Mouse (Mus musculus) layer of hippocampus, adult 2 months (tissue): ENCODE measurements around the gene Fbxo6. TPM values are rescaled to one million over a fixed set of nuclear protein-coding genes. Genes with fewer than 3 reads are reported as not detected.
A peak's percentile ranks its signal among the peaks of the same experiment; 100 is the strongest.

Experiments used
- DNase-seq, 2 experiments: peaks; one replicate each; pipeline ENCODE4 v3.0.0; 2022; ENCODE audit warnings: low spot score in 2 of 2
- H3K27ac ChIP-seq: fragments of 200-600 bp; 2 replicates; pipeline ENCODE4 v1.8.1; 2022
- H3K4me3 ChIP-seq: fragments of 200-600 bp; 2 replicates; pipeline ENCODE4 v1.8.1; 2022; ENCODE audit warnings: mild to moderate bottlenecking
- CTCF ChIP-seq: fragments of 200-600 bp; conservative IDR thresholded peaks from 2 replicates; pipeline ENCODE4 v1.8.1; 2022; ENCODE audit warnings: antibody characterized with exemption, mild to moderate bottlenecking, moderate library complexity
- total RNA-seq, 2 experiments: library from RNA; stranded (reverse); gene quantifications; 2 replicates each; pipeline ENCODE4 v1.2.3; 2021

Fbxo6 gene
- total RNA-seq, 2 experiments from 2014 or later = 25.4 to 29.8 TPM

- peak overlapping the region; percentile 97 for H3K27ac ChIP-seq
- H3K4me3 ChIP-seq = peak overlapping the region; percentile 90
- peak in 1 of 2 experiments; percentile 47 for DNase-seq
- no peak for TF ChIP-seq CTCF
Observed at GRCm38 (mm10) chr4:148158436-148159348, 6.8 kb upstream of the Fbxo6 start.

- DNase-seq = peak in 1 of 2 experiments; percentile 74
- H3K27ac ChIP-seq = no peak overlapping the region
- TF ChIP-seq CTCF = peak; percentile 86
Observed at GRCm38 (mm10) chr4:148154982-148155381, 3.0 kb upstream of the Fbxo6 start.

GRCm38 (mm10) chr4:148154006-148154405, 2.1 kb upstream of the Fbxo6 start:
- no peak for DNase-seq
- no peak for TF ChIP-seq CTCF
- no peak overlapping the region for H3K27ac ChIP-seq
- H3K4me3 ChIP-seq = no peak overlapping the region

More at GRCm38 (mm10) chr4:148154982-148155381, 3.0 kb upstream of the Fbxo6 start:
- H3K4me3 ChIP-seq = no peak overlapping the region

GRCm38 (mm10) chr4:148152547-148152946, 607 bp upstream of the Fbxo6 start:
- Histone ChIP-seq H3K4me3 (no peak overlapping the region), H3K27ac (peak overlapping the region; percentile 99; the same call in 1 of the 2 replicates)
- no peak for TF ChIP-seq CTCF
- DNase-seq = no peak

- Histone ChIP-seq H3K27ac (peak overlapping the region; percentile 99), H3K4me3 (peak overlapping the region; percentile 87)
- no peak for TF ChIP-seq CTCF
- no peak for DNase-seq
Observed at GRCm38 (mm10) chr4:148150953-148151266, 1.0 kb downstream of the Fbxo6 start.

GRCm38 (mm10) chr4:148150242-148150641, 1.7 kb downstream of the Fbxo6 start:
- H3K4me3 ChIP-seq = no peak overlapping the region
- peak overlapping the region; percentile 99; the same call in 1 of the 2 replicates for H3K27ac ChIP-seq
- DNase-seq = no peak
- TF ChIP-seq CTCF = no peak

GRCm38 (mm10) chr4:148149540-148149939, 2.4 kb downstream of the Fbxo6 start:
- H3K4me3 ChIP-seq = no peak overlapping the region
- H3K27ac ChIP-seq = no peak overlapping the region
- TF ChIP-seq CTCF = no peak
- no peak for DNase-seq

- H3K27ac ChIP-seq = no peak overlapping the region
- H3K4me3 ChIP-seq = no peak overlapping the region
- TF ChIP-seq CTCF = no peak
- DNase-seq = no peak
Observed at GRCm38 (mm10) chr4:148147714-148148113, 4.2 kb downstream of the Fbxo6 start.

- DNase-seq = no peak
- Histone ChIP-seq H3K4me3 (no peak overlapping the region), H3K27ac (no peak overlapping the region)
- no peak for TF ChIP-seq CTCF
Observed at GRCm38 (mm10) chr4:148143721-148144120, 8.2 kb downstream of the Fbxo6 start.

GRCm38 (mm10) chr4:148140098-148141011, 11.6 kb downstream of the Fbxo6 start:
- peak; percentile 89 for DNase-seq
- TF ChIP-seq CTCF = peak; percentile 81
- Histone ChIP-seq H3K4me3 (peak overlapping the region; percentile 84), H3K27ac (peak overlapping the region; percentile 95)

- Histone ChIP-seq H3K4me3 (peak overlapping the region; percentile 84), H3K27ac (peak overlapping the region; percentile 95)
- TF ChIP-seq CTCF = no peak
- no peak for DNase-seq
Observed at GRCm38 (mm10) chr4:148139767-148140097, 12.2 kb downstream of the Fbxo6 start.

- TF ChIP-seq CTCF = no peak
- H3K27ac ChIP-seq = no peak overlapping the region
- DNase-seq = no peak
- H3K4me3 ChIP-seq = no peak overlapping the region
Observed at GRCm38 (mm10) chr4:148137503-148137902, 14.4 kb downstream of the Fbxo6 start.

- TF ChIP-seq CTCF = no peak
- no peak overlapping the region for H3K27ac ChIP-seq
Observed at GRCm38 (mm10) chr4:148134988-148135387, 17.0 kb downstream of the Fbxo6 start.

More at GRCm38 (mm10) chr4:148134988-148135387, 17.0 kb downstream of the Fbxo6 start:
- DNase-seq = no peak
- H3K4me3 ChIP-seq = no peak overlapping the region
